Mouse (Mus musculus) cortical plate, adult 2 months (tissue): ENCODE data around the gene Gm28372.

Experiments
- CTCF ChIP-seq: fragments of 200-500 bp; IDR thresholded peaks from 2 replicates; pipeline ENCODE4 v1.5.1; 2011; ENCODE audit warnings: mild to moderate bottlenecking, control low read depth, low read length; ENCODE audit not compliant: insufficient read depth; ENCODE audit errors: extremely low read depth
- POLR2A ChIP-seq: fragments of 200-500 bp; IDR thresholded peaks from 2 replicates; pipeline ENCODE4 v1.6.1; 2011; ENCODE audit warnings: mild to moderate bottlenecking, low read length, control low read depth; ENCODE audit not compliant: insufficient read depth; ENCODE audit errors: extremely low read depth

DNA sequence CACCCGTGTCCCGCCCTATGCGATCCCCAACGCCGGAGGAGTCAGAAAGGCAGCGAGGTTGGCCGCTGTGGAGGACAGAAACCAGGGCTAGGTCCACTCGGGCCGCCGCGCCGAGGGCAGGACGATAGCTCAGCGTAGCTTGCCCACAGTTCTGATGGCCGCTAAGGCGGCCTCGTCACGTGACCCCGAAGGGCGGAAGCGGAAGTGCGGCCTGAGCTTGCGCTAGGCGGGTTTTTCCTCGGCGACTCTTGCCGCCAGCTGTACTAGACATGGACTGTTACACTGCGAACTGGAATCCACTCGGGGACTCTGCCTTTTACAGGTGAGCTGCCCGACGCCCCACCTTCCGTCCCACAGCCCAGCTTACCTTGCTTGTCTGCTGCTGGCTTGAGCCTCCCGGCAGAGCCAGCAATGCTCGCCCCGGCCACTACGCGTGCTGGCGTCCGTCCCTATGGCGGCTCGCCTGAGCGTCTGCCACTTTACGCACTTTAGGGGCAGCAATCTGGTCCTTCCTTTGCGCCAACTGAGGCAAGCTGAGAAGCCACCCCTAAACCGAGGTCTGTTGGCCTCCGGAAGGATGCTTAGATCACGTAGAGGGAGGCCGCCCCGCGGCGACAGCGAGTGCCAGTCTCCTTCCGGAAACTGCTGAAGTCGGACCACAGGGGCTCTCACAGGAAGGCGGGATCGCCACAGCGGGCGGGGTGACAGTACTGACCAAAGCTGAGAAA is 19.3 kb downstream of the Gm28372 start, which contains the start of the genes Vps16 and Pced1a:
- TF ChIP-seq POLR2A (peak; percentile 93), CTCF (peak; percentile 27; the same call in 1 of the 2 replicates)
